Mouse (Mus musculus) gastrocnemius, postnatal 4 days (tissue): ENCODE data around the gene Sall2. TPM values are rescaled to one million over a fixed set of nuclear protein-coding genes. Genes with fewer than 3 reads are reported as not detected.
"Not testable (repeated sequence)": the region's sequence is repeated elsewhere in the genome, so short reads cannot be mapped to it uniquely, and the experiment has no call there.

Experiments
- DNase-seq, 2 experiments: peaks; one replicate each; pipeline ENCODE4 v3.0.0; 2021 to 2022; ENCODE audit warnings: low spot score in 2 of 2, mixed read lengths in 2 of 2
- total RNA-seq, 2 experiments: library from RNA; stranded (reverse); gene quantifications; 2 replicates each; pipeline ENCODE4 v1.2.3; 2021

The Sall2 gene
- total RNA-seq, 2 experiments from 2014 or later, result 7.2 to 7.4 TPM

DNA sequence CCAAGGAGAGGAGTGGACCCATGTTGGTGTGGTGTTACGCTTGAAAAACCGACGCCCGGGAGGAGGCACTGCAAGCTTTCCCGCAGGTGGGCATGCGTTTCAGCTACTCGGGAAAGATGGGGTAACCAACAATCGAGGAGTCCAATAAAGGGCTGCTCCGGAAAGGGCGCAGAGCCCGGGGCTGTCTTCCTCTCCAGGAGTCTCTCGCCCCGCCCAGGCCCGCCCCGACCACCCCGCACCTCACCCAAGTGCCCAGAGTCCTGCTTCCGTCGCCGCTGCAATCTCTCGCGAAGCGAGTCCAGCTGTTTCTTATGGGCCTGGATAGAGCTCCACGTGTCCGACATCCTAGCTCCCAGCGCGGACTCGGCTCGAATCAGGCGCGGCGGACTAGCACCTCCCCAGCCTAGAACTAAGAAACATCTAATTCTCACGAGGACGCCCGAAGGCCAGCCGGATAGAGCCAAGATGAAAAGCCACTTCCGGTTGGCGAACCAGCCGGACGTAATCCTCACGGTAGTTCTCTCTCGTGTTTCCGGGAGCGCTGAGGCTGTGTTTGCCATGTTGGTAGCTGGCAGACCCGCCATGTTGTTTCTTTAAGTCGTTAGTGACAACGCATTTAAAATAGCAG is 23.8 kb downstream of the Sall2 start, which contains the start of gene Mettl3:
Gene Mettl3, minus strand, starts transcription at position 485 of the 628 bp plus-strand sequence.
- DNase-seq, result peak; percentile 76 to 92

- DNase-seq, result not testable (repeated sequence)
Observed at GRCm38 (mm10) chr14:52303517-52303916, 25.0 kb downstream of the Sall2 start.

GRCm38 (mm10) chr14:52295558-52296264 is 32.9 kb downstream of the Sall2 start:
- no peak for DNase-seq

DNA sequence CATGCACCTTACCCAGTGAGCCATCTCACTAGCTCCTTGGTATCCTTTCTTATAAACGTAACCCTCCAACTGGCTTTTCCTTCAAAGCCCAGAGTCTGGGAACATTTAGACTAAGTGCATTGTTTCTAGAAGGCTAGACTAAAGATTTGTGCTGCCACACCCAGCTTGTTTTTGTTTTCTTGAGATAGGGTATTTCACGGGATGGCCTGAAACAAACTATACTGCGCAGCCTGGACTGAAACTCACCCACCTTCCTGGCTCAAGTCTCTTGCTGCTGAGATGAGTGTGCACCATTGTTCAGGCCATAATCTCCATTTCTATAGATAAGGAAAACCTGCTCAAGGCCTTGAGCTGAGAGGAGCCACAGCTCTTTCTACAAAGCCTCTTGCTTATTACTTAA is 44.4 kb downstream of the Sall2 start:
- no peak for DNase-seq

- DNase-seq, result no peak
Observed at GRCm38 (mm10) chr14:52283629-52284028, 44.9 kb downstream of the Sall2 start.

GRCm38 (mm10) chr14:52279747-52280120 is 48.8 kb downstream of the Sall2 start:
- no peak for DNase-seq

DNA sequence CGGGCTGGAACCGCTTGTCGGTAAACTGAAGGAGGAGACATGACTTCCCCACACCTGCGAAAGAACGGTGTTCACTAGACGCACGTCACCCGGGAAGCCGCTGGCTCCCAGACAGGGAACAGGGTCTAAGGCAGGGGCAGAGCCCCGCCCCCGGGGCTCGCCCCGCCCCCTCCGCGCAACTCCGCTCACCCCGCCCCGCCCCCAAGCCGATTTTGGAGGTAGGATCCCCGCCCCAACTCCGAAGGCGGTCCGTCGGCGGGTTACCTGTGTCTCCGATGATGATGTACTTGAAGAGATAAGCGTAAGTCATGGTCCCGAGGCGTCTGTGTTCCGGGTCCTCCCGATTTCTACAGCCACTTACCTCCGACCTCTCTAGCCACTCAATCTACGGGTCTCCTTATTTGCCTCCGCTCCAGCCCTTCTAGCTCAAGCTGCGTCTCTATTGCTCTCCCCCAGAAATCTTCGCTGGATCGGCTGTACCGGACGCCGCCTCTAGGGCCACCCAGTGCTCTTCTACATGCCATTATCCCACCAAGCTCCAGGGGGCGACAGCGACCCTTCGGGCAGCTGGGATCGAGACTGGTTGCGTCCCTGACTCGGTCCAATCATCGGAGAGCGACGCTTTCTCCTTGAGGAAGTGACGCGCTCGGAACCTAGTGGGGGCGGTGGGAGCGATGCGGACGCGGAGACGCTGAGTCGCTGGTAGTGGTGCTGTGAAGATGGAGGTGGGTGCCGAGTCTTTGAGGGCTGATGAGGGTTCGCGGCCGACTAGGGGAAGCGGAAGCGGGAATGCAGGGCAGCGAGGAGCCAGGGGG is 49.4 kb downstream of the Sall2 start, which contains the start of the genes Tox4 and Rab2b:
Gene Tox4, plus strand, starts transcription at position 215 of the 815 bp plus-strand sequence.
Gene Rab2b, minus strand, starts transcription at position 614 of the 815 bp plus-strand sequence.
- peak; percentile 91 to 96 for DNase-seq

GRCm38 (mm10) chr14:52277210-52277609 is 51.4 kb downstream of the Sall2 start:
- DNase-seq, result no peak

DNA sequence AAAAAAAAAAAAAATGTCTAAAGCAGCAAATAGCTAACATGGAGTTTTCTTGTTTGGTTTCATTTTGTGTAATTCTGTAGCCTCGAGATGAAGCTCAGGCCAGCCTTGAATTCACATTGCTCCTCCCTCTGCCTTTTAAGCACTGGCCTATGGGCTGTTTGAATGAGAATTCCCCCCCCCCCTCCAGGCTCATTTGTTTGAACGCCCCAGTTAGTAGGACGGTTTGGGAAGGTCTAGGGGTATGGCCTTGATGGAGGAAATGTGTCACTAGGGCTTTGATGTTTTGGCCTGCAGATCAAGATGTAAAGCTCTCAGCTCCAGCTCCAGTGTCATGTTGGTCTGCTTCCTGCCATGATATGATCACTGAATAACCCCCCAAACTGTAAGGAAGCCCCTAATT is 55.8 kb downstream of the Sall2 start:
- DNase-seq, result no peak

Other genes with a start within 250 kb of the Sall2 start
- 100 to 1,000 TPM; 140 to 156 TPM for gene Hnrnpc, start 224.7 kb downstream of the Sall2 start, total RNA-seq
- gene Rpgrip1, start 218.1 kb downstream of the Sall2 start, total RNA-seq, result under 1 TPM; 0.23 to 0.49 TPM
- 10 to 100 TPM; 44.0 to 47.8 TPM for gene Supt16, start 131.3 kb downstream of the Sall2 start, total RNA-seq
- 10 to 100 TPM; 76.4 to 78.8 TPM for gene Chd8, start 71.0 kb downstream of the Sall2 start, total RNA-seq
- gene Tox4, start 49.6 kb downstream of the Sall2 start, total RNA-seq, result 10 to 100 TPM; 41.8 to 42.0 TPM
- gene Rab2b, start 49.2 kb downstream of the Sall2 start, total RNA-seq, result 10 to 100 TPM in 1 of 2 experiments, 1 to 10 TPM in 1; 9.1 to 12.5 TPM
- 10 to 100 TPM; 22.1 to 24.8 TPM for gene Mettl3, start 23.6 kb downstream of the Sall2 start, total RNA-seq
- not detected for gene Olfr1513, start 27.6 kb upstream of the Sall2 start, total RNA-seq
- not detected for gene Olfr1512, start 50.4 kb upstream of the Sall2 start, total RNA-seq
- gene Olfr1511, start 68.6 kb upstream of the Sall2 start, total RNA-seq, result not detected
- gene Olfr1510, start 85.6 kb upstream of the Sall2 start, total RNA-seq, result not detected
- gene Olfr1509, start 114.2 kb upstream of the Sall2 start, total RNA-seq, result not detected
- gene Olfr1508, start 138.7 kb upstream of the Sall2 start, total RNA-seq, result under 1 TPM in 1 of 2 experiments, not detected in 1; 0.05 TPM
- under 1 TPM in 1 of 2 experiments, not detected in 1; 0.67 TPM for gene Olfr1507, start 167.0 kb upstream of the Sall2 start, total RNA-seq